Mouse (Mus musculus) myocyte (in vitro differentiated cells): Measurements from ENCODE around the gene Snx14.

Experiments
- CEBPB ChIP-seq: IDR thresholded peaks from 2 replicates; pipeline ENCODE4 v1.6.1; 2011; ENCODE audit warnings: mild to moderate bottlenecking, moderate library complexity; ENCODE audit not compliant: poor library complexity, insufficient read depth, severe bottlenecking
- E2F4 ChIP-seq: IDR thresholded peaks from one replicate; pipeline ENCODE4 v1.6.1; 2011; ENCODE audit warnings: mild to moderate bottlenecking, control low read depth, moderate library complexity; ENCODE audit not compliant: insufficient read depth
- MAX ChIP-seq: IDR thresholded peaks from one replicate; pipeline ENCODE4 v1.6.1; 2011; ENCODE audit warnings: low read depth, mild to moderate bottlenecking, control low read depth
- POLR2A ChIP-seq: IDR thresholded peaks from one replicate; pipeline ENCODE4 v1.6.1; 2011; ENCODE audit warnings: low read depth, mild to moderate bottlenecking, control low read depth, moderate library complexity; ENCODE audit not compliant: insufficient read length
- POLR2AphosphoS2 ChIP-seq: IDR thresholded peaks from one replicate; pipeline ENCODE4 v1.6.1; 2011; ENCODE audit warnings: low read depth, control low read depth; ENCODE audit not compliant: insufficient read length
- TCF12 ChIP-seq: IDR thresholded peaks from one replicate; pipeline ENCODE4 v1.6.1; 2011; ENCODE audit warnings: mild to moderate bottlenecking, control low read depth; ENCODE audit not compliant: poor library complexity, insufficient read depth, severe bottlenecking
- TCF3 ChIP-seq: IDR thresholded peaks from one replicate; pipeline ENCODE4 v1.6.1; 2011; ENCODE audit warnings: low read depth, control low read depth; ENCODE audit not compliant: insufficient read length
- USF1 ChIP-seq: IDR thresholded peaks from one replicate; pipeline ENCODE4 v1.6.1; 2011; ENCODE audit warnings: low read depth, mild to moderate bottlenecking, control low read depth, moderate library complexity

DNA sequence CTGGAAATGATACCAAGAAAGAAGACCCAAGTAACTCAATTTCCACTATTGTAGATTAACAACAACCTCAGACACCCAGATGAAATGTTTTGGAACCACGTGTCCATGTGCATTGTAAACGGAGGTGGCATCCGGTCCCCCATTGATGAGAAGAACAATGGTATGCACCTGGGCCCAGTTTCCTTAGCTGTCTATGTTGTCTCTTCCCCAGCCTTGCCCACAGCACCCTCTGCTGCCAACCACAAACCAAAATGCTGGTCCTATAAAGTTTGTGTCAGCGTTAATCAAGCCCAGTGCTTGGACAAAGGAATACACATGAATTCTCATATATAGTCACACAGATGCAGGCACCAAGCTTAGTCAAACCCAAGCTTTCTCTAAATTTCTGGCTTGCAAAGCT lies 72.5 kb downstream of the Snx14 start:
- TF ChIP-seq TCF12 = no peak
- TF ChIP-seq POLR2A = no peak
- TF ChIP-seq E2F4 = no peak
- no peak for TF ChIP-seq CEBPB
- no peak for TF ChIP-seq POLR2AphosphoS2
- TF ChIP-seq MAX = no peak
- TF ChIP-seq USF1 = no peak
- TF ChIP-seq TCF3 = no peak
